Mouse (Mus musculus): Measurements from ENCODE around the gene Olfr222. TPM values are rescaled to one million over a fixed set of nuclear protein-coding genes. Genes with fewer than 3 reads are reported as not detected.

The Olfr222 gene
- polyA plus RNA-seq, 1 experiment, result not detected

- no peak for DNase-seq (ENCODE audit: low spot score)
Observed at GRCm38 (mm10) chr11:59540123-59540522, 35.9 kb downstream of the Olfr222 start.

- no peak for DNase-seq (ENCODE audit: low spot score)
Observed at GRCm38 (mm10) chr11:59538387-59538786, 37.6 kb downstream of the Olfr222 start.

- DNase-seq (ENCODE audit: low spot score), result no peak
Observed at GRCm38 (mm10) chr11:59537218-59538130, 38.6 kb downstream of the Olfr222 start.

- no peak for DNase-seq (ENCODE audit: low spot score)
Observed at GRCm38 (mm10) chr11:59531562-59531961, 44.5 kb downstream of the Olfr222 start.

GRCm38 (mm10) chr11:59530870-59531535 is 45.0 kb downstream of the Olfr222 start:
- DNase-seq (ENCODE audit: low spot score), result no peak

GRCm38 (mm10) chr11:59530221-59530620 is 45.8 kb downstream of the Olfr222 start:
- DNase-seq (ENCODE audit: low spot score), result no peak

GRCm38 (mm10) chr11:59526472-59527080 is 49.5 kb downstream of the Olfr222 start, which contains the start of gene Zkscan17:
Zkscan17 (minus strand) TSS chr11:59526751.
- no peak for DNase-seq (ENCODE audit: low spot score)

- DNase-seq (ENCODE audit: low spot score), result no peak
Observed at GRCm38 (mm10) chr11:59525237-59525636, 50.8 kb downstream of the Olfr222 start.

- DNase-seq (ENCODE audit: low spot score), result no peak
Observed at GRCm38 (mm10) chr11:59524150-59524549, 51.9 kb downstream of the Olfr222 start.

Other genes with a start within 250 kb of the Olfr222 start
- 0.06 and 0.24 TPM in 2 replicates for gene Prss38, start 200.6 kb downstream of the Olfr222 start, polyA plus RNA-seq (2012; rRNA removed)
- 5.3 and 5.9 TPM in 2 replicates for gene Jmjd4, start 126.2 kb downstream of the Olfr222 start, polyA plus RNA-seq (2012; rRNA removed)
- 61.7 and 66.2 TPM in 2 replicates for gene Snap47, start 125.0 kb downstream of the Olfr222 start, polyA plus RNA-seq (2012; rRNA removed)
- 5.6 and 6.2 TPM in 2 replicates for gene Zfp867, start 103.8 kb downstream of the Olfr222 start, polyA plus RNA-seq (2012; rRNA removed)
- gene Zkscan17, start 49.5 kb downstream of the Olfr222 start, polyA plus RNA-seq (2012; rRNA removed), result 8.3 and 13.8 TPM in 2 replicates
- 0.70 and 0.75 TPM in 2 replicates for gene Nlrp3, start 34.7 kb downstream of the Olfr222 start, polyA plus RNA-seq (2012; rRNA removed)
- not detected in 2 replicates for gene Olfr223, start 17.1 kb upstream of the Olfr222 start, polyA plus RNA-seq (2012; rRNA removed)
- gene Mprip, start 85.1 kb upstream of the Olfr222 start, polyA plus RNA-seq (2012; rRNA removed), result 136 and 151 TPM in 2 replicates
- 1.2 and 1.5 TPM in 2 replicates for gene Pld6, start 211.4 kb upstream of the Olfr222 start, polyA plus RNA-seq (2012; rRNA removed)
- 42.6 and 48.8 TPM in 2 replicates for gene Flcn, start 233.8 kb upstream of the Olfr222 start, polyA plus RNA-seq (2012; rRNA removed)

Measured in urinary bladder, adult 2 months (tissue).